Mouse (Mus musculus) spleen, adult 10 weeks (tissue): ENCODE results near the gene A430033K04Rik. TPM values are rescaled to one million over a fixed set of nuclear protein-coding genes. Genes with fewer than 3 reads are reported as not detected.

ENCODE experiments used
- polyA plus RNA-seq: library from polyadenylated mRNA; stranded (reverse); fragments of 350-450 nt; fragmentation: Illumina TruSeq; extraction: RNeasy Lipid Tissue Mini Kit (QIAGEN cat#74804); gene quantifications from one replicate; pipeline ENCODE4 v1.2.3, GENCODE M21; 2015; ENCODE audit warnings: low replicate concordance; ENCODE audit not compliant: insufficient read depth

A430033K04Rik gene
- 8.1 TPM for polyA plus RNA-seq

DNA sequence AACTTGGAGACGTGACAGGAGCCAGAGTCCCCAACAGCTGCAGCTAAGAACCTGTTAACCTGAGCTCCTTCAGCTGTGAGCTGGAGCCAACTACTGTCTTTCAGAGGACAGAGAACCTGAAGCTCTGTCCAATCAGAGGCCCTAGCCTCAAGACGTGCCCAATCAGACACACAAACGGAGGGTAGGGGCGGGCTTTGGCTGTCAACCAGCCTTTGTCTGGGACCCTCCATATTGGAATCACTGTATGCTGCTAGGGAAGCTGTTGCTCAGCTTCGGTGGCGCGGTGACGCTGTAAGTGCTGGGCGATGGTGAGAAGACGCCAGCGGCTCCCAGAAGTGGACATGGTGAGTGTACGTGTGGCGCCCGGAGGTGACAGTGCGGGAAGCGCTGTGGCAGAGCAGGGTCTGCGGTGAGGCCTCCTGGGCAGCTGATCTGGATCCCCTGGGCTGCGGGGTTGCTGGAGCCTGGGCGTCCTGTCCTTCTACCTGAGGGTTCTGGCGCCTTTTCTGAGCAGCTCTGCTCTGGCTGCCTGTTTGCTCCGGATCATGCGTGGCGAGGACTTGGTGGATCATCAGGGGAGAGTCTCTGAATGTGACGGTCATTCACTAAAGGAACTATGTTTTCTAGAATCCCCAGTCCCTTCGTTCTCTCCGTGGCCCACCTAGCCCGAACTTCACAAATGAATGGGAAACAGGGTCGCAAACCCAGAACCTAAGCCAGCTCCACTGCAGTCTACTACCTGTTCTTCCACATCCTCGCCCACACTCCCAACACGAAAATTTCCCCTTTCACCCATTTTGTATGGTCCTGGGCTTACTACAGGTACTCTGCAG, at the start of gene A430033K04Rik:
TSS of gene A430033K04Rik (plus strand) at position 215 of the 833 bp plus-strand sequence.

DNA sequence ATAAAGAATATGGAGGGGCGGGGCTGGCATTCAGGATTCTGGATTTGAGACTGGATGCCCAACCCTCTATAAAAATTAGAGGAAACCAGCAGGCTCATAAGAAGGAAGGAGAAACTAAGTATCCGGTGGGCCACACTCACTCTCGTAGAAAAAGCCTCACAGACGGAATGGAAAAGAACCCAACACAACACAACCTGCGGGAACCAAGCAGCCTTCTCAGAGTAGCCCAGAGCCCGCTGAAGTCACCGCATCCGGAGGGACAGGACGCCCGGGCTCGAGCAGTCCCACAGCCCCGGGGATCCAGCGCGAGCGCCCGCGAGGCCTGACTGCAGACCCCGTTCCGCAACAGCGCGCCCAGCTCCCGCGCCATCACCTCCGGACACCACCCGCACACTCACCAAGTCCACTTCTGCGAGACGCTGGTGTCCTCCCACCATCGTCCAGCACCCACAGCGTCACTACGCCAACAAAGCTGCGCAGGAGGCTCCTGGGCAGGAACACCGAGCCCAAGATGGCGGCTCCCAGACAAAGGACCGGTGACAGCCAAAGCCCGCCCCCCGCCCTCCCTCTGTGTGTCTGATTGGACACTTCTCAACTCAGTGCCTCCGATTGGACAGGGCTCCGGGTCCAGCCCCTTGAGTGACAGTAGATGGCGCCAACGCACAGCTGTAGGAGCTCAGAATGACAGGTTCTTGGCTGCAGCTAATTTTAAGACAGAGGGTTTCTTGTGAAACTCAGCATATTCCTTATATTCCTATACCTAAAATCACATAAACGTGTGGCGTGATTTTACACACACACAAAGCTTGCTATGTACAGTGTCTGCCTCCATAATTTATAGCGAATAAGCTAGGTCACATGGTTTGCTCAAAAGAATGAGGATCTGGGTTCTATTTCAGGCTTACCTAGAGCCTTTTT, 3.2 kb upstream of the A430033K04Rik start, which contains the start of gene Zfp68:
TSS of gene Zfp68 (minus strand) at position 551 of the 918 bp plus-strand sequence.

Other genes starting within 250 kb of the A430033K04Rik start
- gene Zfp157, start 181.4 kb upstream of the A430033K04Rik start, polyA plus RNA-seq, result 20.5 TPM
- not detected for gene 1700123K08Rik, start 58.1 kb upstream of the A430033K04Rik start, polyA plus RNA-seq
- gene Zfp68, start 3.1 kb upstream of the A430033K04Rik start, polyA plus RNA-seq, result 58.0 TPM
- gene Fam20c, start 131.7 kb downstream of the A430033K04Rik start, polyA plus RNA-seq, result 3.8 TPM
- not detected for gene Gm5294, start 197.2 kb downstream of the A430033K04Rik start, polyA plus RNA-seq